Mouse (Mus musculus) cortical plate, adult 2 months (tissue): ENCODE results near the gene Myrf.

Experiments used
- CTCF ChIP-seq: fragments of 200-500 bp; IDR thresholded peaks from 2 replicates; pipeline ENCODE4 v1.5.1; 2011; ENCODE audit warnings: mild to moderate bottlenecking, control low read depth, low read length; ENCODE audit not compliant: insufficient read depth; ENCODE audit errors: extremely low read depth
- POLR2A ChIP-seq: fragments of 200-500 bp; IDR thresholded peaks from 2 replicates; pipeline ENCODE4 v1.6.1; 2011; ENCODE audit warnings: mild to moderate bottlenecking, low read length, control low read depth; ENCODE audit not compliant: insufficient read depth; ENCODE audit errors: extremely low read depth

DNA sequence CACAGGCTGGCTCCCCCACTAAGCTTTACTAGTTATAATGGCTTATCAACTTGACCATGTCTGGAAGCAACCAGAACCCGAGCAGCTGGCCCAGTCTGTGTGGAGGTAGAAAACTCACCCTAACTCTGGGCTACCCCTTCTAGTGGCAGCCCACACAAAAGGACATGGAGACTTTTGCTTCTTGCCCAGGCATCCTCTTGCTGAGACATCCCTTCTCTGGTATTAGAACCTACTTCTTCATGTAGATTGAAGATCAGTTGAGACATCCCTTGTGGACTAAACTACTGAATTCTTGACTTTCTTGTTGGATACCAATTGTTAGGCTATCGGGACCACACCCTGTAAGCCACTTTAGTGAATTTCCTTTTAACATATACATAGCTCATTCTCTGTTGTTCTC is 42.3 kb downstream of the Myrf start:
- no peak for TF ChIP-seq CTCF
- TF ChIP-seq POLR2A = no peak
